Mouse (Mus musculus) urinary bladder, postnatal 36 days (tissue): ENCODE data around the gene Hexdc.

Experiments
- DNase-seq, 2 experiments: peaks; one replicate each; pipeline ENCODE4 v3.0.0; 2022; ENCODE audit warnings: low spot score in 2 of 2, mixed read lengths in 1 of 2

Gene Hexdc

GRCm38 (mm10) chr11:121204161-121205006 is at the start of gene Hexdc, which contains the start of gene Ogfod3:
Gene Hexdc (plus strand): TSS chr11:121204433.
Gene Ogfod3 (minus strand): TSS chr11:121204711.
- DNase-seq = peak; percentile 91 to 94

- no peak for DNase-seq
Measured at GRCm38 (mm10) chr11:121156411-121156891, 47.8 kb upstream of the Hexdc start.

- DNase-seq = no peak
Measured at GRCm38 (mm10) chr11:121159971-121160370, 44.3 kb upstream of the Hexdc start, which contains the start of gene Uts2r. Gene Uts2r (plus strand): TSS chr11:121160271.

- DNase-seq = no peak
Measured at GRCm38 (mm10) chr11:121160636-121161346, 43.4 kb upstream of the Hexdc start.

DNA sequence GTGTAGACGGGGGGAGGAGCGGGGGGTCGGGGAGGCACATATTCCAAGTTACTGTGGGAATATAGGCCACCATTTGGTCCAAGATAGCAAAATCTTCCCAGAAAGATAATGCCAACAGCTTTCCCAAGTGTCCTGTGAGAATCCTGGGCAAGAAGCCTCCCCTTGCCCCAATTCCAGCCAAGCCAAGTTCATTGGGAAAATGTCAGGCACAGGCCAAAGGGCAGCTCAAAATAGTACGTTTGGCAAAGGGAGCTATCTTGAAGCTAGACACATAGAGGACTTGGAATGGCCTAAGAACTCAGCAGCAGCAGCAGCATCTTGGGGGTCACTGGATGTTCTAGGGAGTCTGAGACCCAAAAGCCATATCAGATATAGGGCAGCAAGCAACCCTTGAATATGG is 40.5 kb upstream of the Hexdc start:
- DNase-seq = no peak

DNA sequence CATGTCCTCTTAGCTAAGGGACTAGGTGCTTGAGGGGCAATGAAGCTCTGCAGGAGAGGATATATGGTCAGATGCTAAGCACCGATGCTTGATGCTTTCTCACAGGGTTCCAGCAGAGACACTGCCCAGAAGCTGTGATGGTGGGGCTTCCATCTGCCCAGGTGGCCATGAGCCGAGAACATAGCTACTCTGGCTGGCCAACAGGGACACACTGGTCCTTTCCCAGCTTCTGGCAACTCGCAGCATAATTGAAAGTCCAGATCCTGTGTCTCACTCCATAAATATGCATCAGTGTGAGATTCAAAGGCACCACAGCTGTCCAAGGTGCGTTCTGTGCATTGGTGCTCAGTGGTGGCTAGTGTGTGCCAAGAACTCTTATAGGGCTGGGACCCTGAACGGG is 31.0 kb upstream of the Hexdc start:
- DNase-seq = no peak

- no peak for DNase-seq
Measured at GRCm38 (mm10) chr11:121174234-121174633, 30.0 kb upstream of the Hexdc start.

- DNase-seq = peak; percentile 22 to 43
Measured at GRCm38 (mm10) chr11:121176285-121177270, 27.7 kb upstream of the Hexdc start.

DNA sequence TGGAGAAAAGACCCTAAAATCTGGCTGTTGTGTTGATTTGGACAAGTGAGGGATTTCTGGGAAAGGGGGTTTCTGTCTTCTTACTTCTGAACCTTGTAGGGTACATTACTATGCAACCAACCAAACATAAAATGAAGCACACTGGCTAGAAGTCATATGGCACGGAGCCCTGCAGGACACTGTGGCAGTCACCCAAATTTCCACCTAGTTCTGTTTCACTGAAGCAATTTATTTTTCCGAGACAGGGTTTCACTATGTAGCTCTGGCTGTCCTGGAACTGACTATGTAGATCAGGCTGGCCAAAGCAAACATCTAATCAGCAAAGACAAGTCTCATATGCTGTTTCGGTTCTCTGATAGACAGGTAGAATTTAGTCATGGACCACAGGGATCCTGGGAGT is 14.6 kb upstream of the Hexdc start:
- peak in 1 of 2 experiments; percentile 13 for DNase-seq

GRCm38 (mm10) chr11:121192742-121193141 is 11.5 kb upstream of the Hexdc start:
- DNase-seq = no peak

DNA sequence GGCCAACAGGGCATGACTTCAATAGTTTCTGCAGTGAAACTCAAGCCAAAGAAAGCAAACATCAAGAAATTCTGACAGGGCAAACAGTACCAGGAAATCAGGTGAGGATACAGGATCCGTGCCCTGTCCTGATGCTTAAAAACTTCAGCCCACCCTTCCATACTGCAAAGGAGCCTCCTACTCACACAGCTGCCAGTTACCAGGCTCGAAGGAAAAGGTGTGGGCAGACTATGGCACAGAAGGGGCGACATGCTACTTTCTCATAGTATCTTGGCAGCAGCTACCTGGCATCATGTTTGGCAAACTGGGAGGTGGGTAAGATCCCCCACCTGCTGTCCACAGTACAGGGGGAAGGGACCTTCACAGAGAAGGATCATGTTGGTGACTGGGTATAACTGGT is 10.8 kb upstream of the Hexdc start:
- no peak for DNase-seq

GRCm38 (mm10) chr11:121198622-121199021 is 5.6 kb upstream of the Hexdc start:
- no peak for DNase-seq

GRCm38 (mm10) chr11:121199851-121200250 is 4.4 kb upstream of the Hexdc start:
- no peak for DNase-seq

- DNase-seq = no peak
Measured at GRCm38 (mm10) chr11:121200781-121201180, 3.5 kb upstream of the Hexdc start.

GRCm38 (mm10) chr11:121201436-121202198 is 2.6 kb upstream of the Hexdc start:
- no peak for DNase-seq

GRCm38 (mm10) chr11:121203859-121204160 is 423 bp upstream of the Hexdc start:
- no peak for DNase-seq

DNA sequence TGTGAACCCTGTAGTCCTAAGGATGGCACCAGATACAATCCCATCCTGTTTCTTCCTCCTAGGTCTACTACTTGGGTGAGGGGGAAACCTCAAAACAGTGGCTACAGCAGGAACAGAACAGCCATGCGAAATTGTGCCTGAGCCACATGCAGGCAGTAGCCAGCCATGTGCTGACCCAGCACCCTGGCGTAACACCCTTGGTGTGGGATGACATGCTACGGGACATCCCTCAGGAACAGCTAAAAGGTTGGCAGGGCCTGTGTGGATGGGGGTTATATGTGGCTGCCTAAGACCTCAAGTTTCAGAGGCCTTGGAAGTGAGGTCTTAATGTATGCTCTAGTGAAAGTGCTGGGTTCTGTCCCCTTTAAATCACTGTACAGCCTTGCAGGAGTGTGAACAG is 12.6 kb downstream of the Hexdc start:
- no peak for DNase-seq

DNA sequence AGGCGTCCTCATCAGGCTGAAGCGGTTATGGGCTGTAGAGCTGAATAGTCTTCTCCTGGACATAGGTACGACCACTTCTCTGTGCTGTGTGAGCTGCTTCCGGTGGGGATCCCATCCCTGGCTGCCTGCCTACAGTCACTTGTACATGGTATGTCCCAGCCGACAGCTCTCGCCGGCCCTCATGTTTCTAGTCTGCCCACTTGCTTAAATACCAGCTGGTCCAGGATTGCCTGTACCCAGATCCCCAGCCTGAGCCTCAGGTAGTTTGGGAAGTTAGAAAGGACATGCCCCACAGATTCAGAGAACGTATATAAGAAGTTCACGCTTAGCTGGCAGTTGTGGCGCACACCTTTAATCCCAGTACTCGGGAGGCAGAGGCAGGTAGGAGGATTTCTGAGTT is 15.5 kb downstream of the Hexdc start:
- DNase-seq = no peak

DNA sequence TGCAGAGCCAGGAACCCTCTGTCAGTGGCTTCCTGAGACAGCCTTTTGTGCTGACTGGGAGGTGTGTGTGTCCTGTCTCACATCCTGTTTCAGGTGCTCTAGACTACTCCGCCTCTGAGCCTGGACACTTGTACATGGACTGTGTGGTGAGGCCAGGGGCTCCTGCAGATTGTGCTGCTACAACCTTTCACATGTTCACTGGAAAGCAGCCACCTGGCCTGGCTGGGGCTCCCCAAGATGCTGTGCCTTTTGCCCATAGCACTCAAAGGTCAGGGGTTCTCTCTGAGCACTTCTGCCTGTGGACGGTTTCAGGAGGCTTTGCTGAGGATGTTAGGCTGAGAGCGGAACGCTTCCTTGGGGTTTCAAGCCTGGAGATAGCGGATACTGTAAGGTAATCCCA is 16.5 kb downstream of the Hexdc start:
- no peak for DNase-seq

DNA sequence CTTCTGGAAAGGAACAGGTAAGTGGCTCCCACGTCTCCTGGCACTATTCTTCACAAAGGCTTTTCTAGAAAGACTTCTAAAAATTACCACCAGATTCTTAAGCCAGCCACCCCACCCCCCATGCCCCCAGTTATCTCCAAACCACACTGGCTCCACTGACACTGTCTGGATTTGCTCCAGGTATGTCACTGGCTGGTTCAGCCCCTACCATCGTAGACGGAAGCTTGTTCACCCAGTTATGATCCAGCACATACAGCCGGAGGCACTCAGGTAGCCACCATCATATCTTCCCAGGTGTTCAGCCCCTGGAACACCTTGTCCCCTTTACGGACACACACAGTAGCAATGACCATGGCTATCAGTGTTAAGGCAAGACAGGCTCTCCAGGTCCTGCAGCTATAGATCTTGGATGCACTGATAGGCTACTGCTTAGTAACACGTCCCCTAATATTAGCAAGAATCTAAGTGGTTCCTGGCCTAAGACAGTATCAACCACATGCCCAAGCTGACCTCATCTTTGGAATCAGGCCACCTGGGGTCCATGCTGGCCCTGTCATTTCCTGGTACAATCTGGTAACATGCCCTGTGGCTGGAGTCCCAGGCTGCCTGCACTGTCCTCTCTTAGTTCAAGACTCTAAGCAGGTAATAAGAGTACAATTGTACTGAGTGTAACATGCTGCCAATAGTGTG is 17.2 kb downstream of the Hexdc start:
- no peak for DNase-seq
